Mouse (Mus musculus): Measurements from ENCODE around the gene Pbx2. TPM values are rescaled to one million over a fixed set of nuclear protein-coding genes. Genes with fewer than 3 reads are reported as not detected.

Gene Pbx2
- polyA plus RNA-seq, 1 experiment from 2014 or later, result 13.2 TPM

- no peak for ATAC-seq (ENCODE audit: insufficient number of reproducible peaks, low FRiP score)
- H3K27ac ChIP-seq (ENCODE audit: poor library complexity, severe bottlenecking), result no peak overlapping the region
- no peak overlapping the region for H3K9ac ChIP-seq
- no peak overlapping the region for H3K4me3 ChIP-seq
- WGBS, result 75% methylated on average over 3 of the region's 3 CpGs
- no peaks in the 10 kb centered on the region for H3K4me1 ChIP-seq (replicated peaks)
- H3K36me3 ChIP-seq, result peaks cover 11% of the 10 kb centered on the region; the same call in 1 of the 2 replicates
- H3K27me3 ChIP-seq (replicated peaks), result no peaks in the 10 kb centered on the region
- no peaks in the 10 kb centered on the region for H3K9me3 ChIP-seq (replicated peaks)
- no peak overlapping the region for H3K4me2 ChIP-seq
These were observed 13.0 kb upstream of the Pbx2 start for GRCm38 (mm10) chr17:34578070-34578469.

DNA sequence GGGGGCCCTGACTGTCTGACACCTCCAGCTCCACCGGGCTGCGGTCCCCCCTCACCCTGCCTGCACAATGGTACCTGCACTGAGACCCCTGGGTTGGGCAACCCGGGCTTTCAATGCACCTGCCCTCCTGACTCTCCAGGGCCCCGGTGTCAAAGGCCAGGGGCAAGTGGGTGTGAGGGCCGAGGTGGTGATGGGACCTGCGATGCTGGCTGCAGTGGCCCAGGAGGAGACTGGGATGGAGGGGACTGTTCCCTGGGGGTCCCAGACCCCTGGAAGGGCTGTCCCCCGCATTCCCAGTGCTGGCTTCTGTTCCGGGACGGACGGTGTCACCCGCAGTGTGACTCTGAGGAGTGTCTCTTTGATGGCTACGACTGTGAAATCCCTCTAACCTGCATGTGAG lies 8.5 kb upstream of the Pbx2 start:
- Histone ChIP-seq H3K9ac (no peak overlapping the region), H3K36me3 (peaks cover 8% of the 10 kb centered on the region; the same call in 1 of the 2 replicates), H3K9me3 (replicated peaks) (no peaks in the 10 kb centered on the region), H3K27ac (ENCODE audit: poor library complexity, severe bottlenecking) (no peak overlapping the region), H3K4me1 (replicated peaks) (peaks cover 10% of the 10 kb centered on the region; the same call in 1 of the 2 replicates), H3K27me3 (replicated peaks) (no peaks in the 10 kb centered on the region), H3K4me3 (no peak overlapping the region), H3K4me2 (no peak overlapping the region)
- 88% methylated on average over 12 of the region's 12 CpGs for WGBS
- ATAC-seq (ENCODE audit: insufficient number of reproducible peaks, low FRiP score), result no peak

DNA sequence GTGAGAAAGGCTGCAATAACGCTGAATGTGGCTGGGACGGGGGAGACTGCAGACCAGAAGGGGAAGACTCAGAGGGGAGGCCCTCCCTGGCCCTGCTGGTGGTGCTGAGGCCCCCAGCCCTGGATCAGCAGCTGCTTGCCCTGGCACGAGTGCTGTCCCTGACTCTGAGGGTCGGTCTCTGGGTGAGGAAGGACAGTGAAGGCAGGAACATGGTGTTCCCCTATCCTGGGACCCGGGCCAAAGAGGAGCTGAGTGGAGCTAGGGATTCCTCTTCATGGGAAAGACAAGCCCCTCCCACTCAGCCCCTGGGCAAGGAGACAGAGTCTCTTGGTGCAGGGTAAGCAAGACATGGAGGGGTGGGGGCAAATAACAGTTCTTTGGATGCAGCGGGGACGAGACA lies 7.7 kb upstream of the Pbx2 start:
- Histone ChIP-seq H3K4me3 (no peak overlapping the region), H3K9me3 (replicated peaks) (no peaks in the 10 kb centered on the region), H3K36me3 (0 out of 2 replicates have a peak, but pooled peaks cover 3% of the 10 kb centered on the region), H3K4me1 (replicated peaks) (peaks cover 15% of the 10 kb centered on the region), H3K4me2 (no peak overlapping the region), H3K9ac (no peak overlapping the region), H3K27ac (ENCODE audit: poor library complexity, severe bottlenecking) (no peak overlapping the region), H3K27me3 (replicated peaks) (no peaks in the 10 kb centered on the region)
- 50% methylated on average over 7 of the region's 7 CpGs for WGBS
- ATAC-seq (ENCODE audit: insufficient number of reproducible peaks, low FRiP score), result no peak

DNA sequence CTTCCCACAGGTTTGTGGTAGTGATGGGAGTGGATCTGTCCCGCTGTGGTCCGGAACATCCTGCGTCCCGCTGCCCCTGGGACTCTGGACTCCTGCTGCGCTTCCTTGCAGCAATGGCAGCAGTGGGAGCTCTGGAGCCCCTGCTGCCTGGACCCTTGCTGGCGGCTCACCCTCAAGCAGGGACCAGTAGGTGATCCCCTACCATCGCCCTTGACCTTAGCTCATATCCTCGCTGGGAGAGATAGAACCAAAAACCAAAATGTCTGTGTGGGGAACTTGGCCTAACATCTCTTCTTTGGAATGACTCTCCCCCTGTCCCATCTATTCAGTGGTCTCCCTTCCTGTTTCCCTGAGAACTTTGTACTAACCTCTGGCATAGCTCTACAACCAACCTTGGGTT lies 7.2 kb upstream of the Pbx2 start:
- Histone ChIP-seq H3K27ac (ENCODE audit: poor library complexity, severe bottlenecking) (no peak overlapping the region), H3K27me3 (replicated peaks) (no peaks in the 10 kb centered on the region), H3K36me3 (0 out of 2 replicates have a peak, but pooled peaks cover 3% of the 10 kb centered on the region), H3K9me3 (replicated peaks) (no peaks in the 10 kb centered on the region), H3K4me1 (replicated peaks) (peaks cover 18% of the 10 kb centered on the region), H3K9ac (no peak overlapping the region), H3K4me3 (no peak overlapping the region), H3K4me2 (no peak overlapping the region)
- ATAC-seq (ENCODE audit: insufficient number of reproducible peaks, low FRiP score), result no peak
- WGBS, result 71% methylated on average over 8 of the region's 8 CpGs

GRCm38 (mm10) chr17:34585121-34585520 lies 5.9 kb upstream of the Pbx2 start:
- H3K9ac ChIP-seq, result no peak overlapping the region
- no peaks in the 10 kb centered on the region for H3K36me3 ChIP-seq
- no peak overlapping the region for H3K4me3 ChIP-seq
- H3K27me3 ChIP-seq (replicated peaks), result no peaks in the 10 kb centered on the region
- no peak overlapping the region for H3K27ac ChIP-seq (ENCODE audit: poor library complexity, severe bottlenecking)
- H3K9me3 ChIP-seq (replicated peaks), result no peaks in the 10 kb centered on the region
- H3K4me1 ChIP-seq (replicated peaks), result peaks cover 31% of the 10 kb centered on the region
- no peak for ATAC-seq (ENCODE audit: insufficient number of reproducible peaks, low FRiP score)
- WGBS, result 84% methylated on average over 8 of the region's 8 CpGs
- no peak overlapping the region for H3K4me2 ChIP-seq

DNA sequence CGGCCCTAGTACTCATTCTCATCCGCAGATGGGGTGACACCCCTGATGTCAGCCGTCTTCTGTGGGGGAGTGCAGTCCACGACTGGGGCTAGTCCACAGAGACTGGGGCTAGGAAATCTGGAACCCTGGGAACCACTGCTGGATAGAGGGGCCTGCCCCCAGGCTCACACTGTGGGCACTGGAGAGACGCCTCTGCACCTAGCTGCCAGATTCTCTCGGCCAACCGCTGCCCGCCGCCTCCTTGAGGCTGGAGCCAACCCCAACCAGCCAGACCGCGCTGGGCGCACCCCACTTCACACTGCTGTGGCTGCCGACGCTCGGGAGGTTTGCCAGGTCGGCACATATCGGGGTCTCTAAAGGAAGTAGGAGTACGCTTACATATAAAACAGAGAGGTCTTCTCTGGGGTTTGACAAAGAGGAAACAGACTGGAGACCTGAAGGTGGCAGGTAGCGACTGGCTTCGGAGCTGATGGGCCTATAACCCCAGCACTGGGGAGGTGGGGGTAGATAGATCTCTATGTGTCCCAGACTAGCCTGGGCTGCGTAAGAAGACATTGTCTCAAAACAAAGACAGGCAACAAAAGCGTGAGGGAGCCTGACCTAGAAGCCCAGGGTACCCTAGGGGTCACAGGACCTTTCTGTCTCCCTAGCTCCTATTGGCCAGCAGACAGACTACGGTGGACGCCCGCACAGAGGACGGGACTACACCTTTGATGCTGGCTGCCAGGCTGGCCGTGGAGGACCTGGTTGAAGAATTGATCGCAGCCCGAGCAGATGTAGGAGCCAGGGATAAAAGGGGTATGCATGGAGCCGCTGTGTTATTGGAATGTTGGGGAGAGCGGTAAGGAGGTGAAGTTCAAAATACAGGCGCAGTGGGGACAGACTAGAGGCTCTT lies 4.9 kb upstream of the Pbx2 start:
- 31% methylated on average over 32 of the region's 32 CpGs for WGBS
- H3K4me1 ChIP-seq (replicated peaks), result peaks cover 41% of the 10 kb centered on the region
- H3K9ac ChIP-seq, result peak overlapping the region; percentile 93
- no peaks in the 10 kb centered on the region for H3K27me3 ChIP-seq (replicated peaks)
- H3K4me2 ChIP-seq, result peak overlapping the region; percentile 97
- H3K27ac ChIP-seq (ENCODE audit: poor library complexity, severe bottlenecking), result peak overlapping the region; percentile 94
- H3K9me3 ChIP-seq (replicated peaks), result no peaks in the 10 kb centered on the region
- no peaks in the 10 kb centered on the region for H3K36me3 ChIP-seq
- peak overlapping the region; percentile 78 for H3K4me3 ChIP-seq
- no peak for ATAC-seq (ENCODE audit: insufficient number of reproducible peaks, low FRiP score)

DNA sequence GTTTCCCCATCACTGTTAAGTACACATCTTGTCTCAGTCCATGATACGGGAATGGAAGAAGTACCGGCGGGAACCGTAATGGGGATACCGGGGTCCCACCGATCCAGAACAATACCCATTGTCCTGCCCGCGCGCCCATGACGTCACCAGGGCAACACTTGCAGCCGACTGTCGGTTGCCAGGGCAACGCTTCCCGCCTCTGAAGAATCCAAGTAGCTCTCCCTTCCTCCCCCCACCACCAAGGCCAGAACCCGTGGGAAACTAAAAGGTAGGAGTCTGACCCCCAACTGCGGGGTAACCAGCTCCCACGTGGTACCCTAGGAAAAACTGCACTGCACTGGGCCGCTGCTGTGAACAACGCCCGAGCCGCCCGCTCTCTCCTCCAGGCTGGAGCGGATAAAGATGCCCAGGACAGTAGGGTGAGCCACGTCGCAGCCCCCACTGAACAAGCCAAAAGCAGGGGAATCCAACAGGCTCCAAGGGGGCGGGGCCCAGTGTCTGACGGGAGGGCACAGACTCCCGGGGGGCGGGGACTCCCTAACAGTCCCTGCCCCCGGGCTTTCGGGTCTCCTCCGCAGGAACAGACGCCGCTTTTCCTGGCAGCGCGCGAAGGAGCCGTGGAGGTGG lies 4.2 kb upstream of the Pbx2 start:
- WGBS, result under 1% methylated on average over 38 of the region's 38 CpGs
- Histone ChIP-seq H3K27ac (ENCODE audit: poor library complexity, severe bottlenecking) (peak overlapping the region; percentile 94), H3K4me2 (peak overlapping the region; percentile 97), H3K4me1 (replicated peaks) (peaks cover 46% of the 10 kb centered on the region), H3K36me3 (no peaks in the 10 kb centered on the region), H3K4me3 (peak overlapping the region; percentile 78), H3K27me3 (replicated peaks) (no peaks in the 10 kb centered on the region), H3K9me3 (replicated peaks) (no peaks in the 10 kb centered on the region), H3K9ac (peak overlapping the region; percentile 93)
- peak; percentile 84 for ATAC-seq (ENCODE audit: insufficient number of reproducible peaks, low FRiP score)

GRCm38 (mm10) chr17:34587423-34587811 lies 3.6 kb upstream of the Pbx2 start:
- H3K4me2 ChIP-seq, result peak overlapping the region; percentile 97
- no peaks in the 10 kb centered on the region for H3K27me3 ChIP-seq (replicated peaks)
- WGBS, result under 1% methylated on average over 50 of the region's 50 CpGs
- ATAC-seq (ENCODE audit: insufficient number of reproducible peaks, low FRiP score), result peak; percentile 86
- H3K36me3 ChIP-seq, result no peaks in the 10 kb centered on the region
- peak overlapping the region; percentile 94 for H3K27ac ChIP-seq (ENCODE audit: poor library complexity, severe bottlenecking)
- H3K4me1 ChIP-seq (replicated peaks), result peaks cover 46% of the 10 kb centered on the region
- H3K9ac ChIP-seq, result peak overlapping the region; percentile 93
- H3K4me3 ChIP-seq, result peak overlapping the region; percentile 78
- no peaks in the 10 kb centered on the region for H3K9me3 ChIP-seq (replicated peaks)

GRCm38 (mm10) chr17:34587814-34588213 lies 3.3 kb upstream of the Pbx2 start:
- Histone ChIP-seq H3K4me2 (peak overlapping the region; percentile 97), H3K9ac (peak overlapping the region; percentile 93), H3K9me3 (replicated peaks) (no peaks in the 10 kb centered on the region), H3K27ac (ENCODE audit: poor library complexity, severe bottlenecking) (peak overlapping the region; percentile 94), H3K4me3 (peak overlapping the region; percentile 78), H3K4me1 (replicated peaks) (peaks cover 46% of the 10 kb centered on the region), H3K27me3 (replicated peaks) (no peaks in the 10 kb centered on the region), H3K36me3 (no peaks in the 10 kb centered on the region)
- no peak for ATAC-seq (ENCODE audit: insufficient number of reproducible peaks, low FRiP score)
- 2% methylated on average over 19 of the region's 19 CpGs for WGBS

GRCm38 (mm10) chr17:34588767-34589166 lies 2.3 kb upstream of the Pbx2 start:
- H3K27ac ChIP-seq (ENCODE audit: poor library complexity, severe bottlenecking), result peak overlapping the region; percentile 49
- peak overlapping the region; percentile 76 for H3K4me2 ChIP-seq
- peaks cover 2% of the 10 kb centered on the region for H3K36me3 ChIP-seq
- peaks cover 56% of the 10 kb centered on the region for H3K4me1 ChIP-seq (replicated peaks)
- H3K9ac ChIP-seq, result no peak overlapping the region
- no peak for ATAC-seq (ENCODE audit: insufficient number of reproducible peaks, low FRiP score)
- 63% methylated on average over 3 of the region's 3 CpGs for WGBS
- no peaks in the 10 kb centered on the region for H3K9me3 ChIP-seq (replicated peaks)
- H3K27me3 ChIP-seq (replicated peaks), result no peaks in the 10 kb centered on the region
- no peak overlapping the region for H3K4me3 ChIP-seq

DNA sequence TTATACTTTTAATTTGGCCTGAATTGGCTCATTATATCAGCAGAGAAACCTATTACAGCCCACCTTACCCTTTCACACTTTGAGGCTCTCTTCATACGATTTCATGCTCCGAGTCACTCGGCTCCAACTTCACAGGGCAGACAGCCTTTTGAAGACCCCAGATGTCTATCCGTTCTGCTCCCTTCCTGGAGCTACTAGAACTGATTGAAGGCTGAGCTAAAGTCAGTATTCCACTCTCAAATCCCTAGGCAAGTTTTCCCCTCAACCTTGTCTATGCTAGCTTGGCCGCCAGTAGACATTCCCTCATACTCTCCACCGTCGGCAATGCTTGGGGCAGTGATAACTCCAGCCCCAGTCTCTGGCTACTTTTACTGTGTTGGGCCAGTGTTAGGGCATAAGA lies 1.9 kb upstream of the Pbx2 start:
- no peak for ATAC-seq (ENCODE audit: insufficient number of reproducible peaks, low FRiP score)
- H3K36me3 ChIP-seq, result peaks cover 6% of the 10 kb centered on the region
- peaks cover 60% of the 10 kb centered on the region for H3K4me1 ChIP-seq (replicated peaks)
- H3K4me2 ChIP-seq, result peak overlapping the region; percentile 76
- peak overlapping the region; percentile 49 for H3K27ac ChIP-seq (ENCODE audit: poor library complexity, severe bottlenecking)
- H3K4me3 ChIP-seq, result no peak overlapping the region
- no peaks in the 10 kb centered on the region for H3K27me3 ChIP-seq (replicated peaks)
- no peaks in the 10 kb centered on the region for H3K9me3 ChIP-seq (replicated peaks)
- H3K9ac ChIP-seq, result peak overlapping the region; percentile 44; the same call in 1 of the 2 replicates
- 31% methylated on average over 7 of the region's 7 CpGs for WGBS

All from heart, embryonic 12.5 days (tissue).